Mouse (Mus musculus): ENCODE results near the gene Sec63. TPM values are rescaled to one million over a fixed set of nuclear protein-coding genes. Genes with fewer than 3 reads are reported as not detected.

Sec63 gene
- 10 to 100 TPM; 32.0 to 36.6 TPM for total RNA-seq (2021)

- DNase-seq (ENCODE audit: extremely low spot score in 1 of 2, low spot score in 2 of 2): peak; percentile 96 to 99
- intact Hi-C loops (cut with DNase I): no loop called here
These were observed at the start of gene Sec63 for GRCm38 (mm10) chr10:42760999-42761900. Sec63 (plus strand) TSS chr10:42761496.

GRCm38 (mm10) chr10:42714676-42715075 lies 46.6 kb upstream of the Sec63 start:
- no peak for DNase-seq (ENCODE audit: extremely low spot score in 1 of 2, low spot score in 2 of 2)
- intact Hi-C loops (cut with DNase I): no loop called here

GRCm38 (mm10) chr10:42715366-42716035 lies 45.8 kb upstream of the Sec63 start:
- intact Hi-C loops (cut with DNase I): no loop called here
- no peak for DNase-seq (ENCODE audit: extremely low spot score in 1 of 2, low spot score in 2 of 2)

DNA sequence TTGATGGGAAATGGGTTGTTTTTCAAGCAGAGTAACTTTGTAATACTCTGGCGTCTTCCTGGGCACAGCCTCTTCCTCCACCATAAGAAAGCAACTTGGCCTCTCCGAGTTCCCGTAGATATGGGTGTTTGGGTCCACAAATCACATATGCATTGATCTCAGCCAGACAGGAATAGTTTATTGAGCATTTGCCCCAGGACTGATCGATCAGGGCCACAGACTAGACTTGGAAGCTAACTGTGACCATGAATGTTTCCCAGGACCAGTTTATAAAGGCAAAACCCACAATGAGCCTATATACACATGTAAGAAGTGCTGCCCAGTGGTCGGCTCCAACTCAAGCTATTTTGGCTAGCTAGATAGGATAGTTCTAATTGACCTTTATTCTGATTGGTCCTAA lies 39.2 kb upstream of the Sec63 start:
- no peak for DNase-seq (ENCODE audit: extremely low spot score in 1 of 2, low spot score in 2 of 2)
- intact Hi-C loops (cut with DNase I): no loop called here

DNA sequence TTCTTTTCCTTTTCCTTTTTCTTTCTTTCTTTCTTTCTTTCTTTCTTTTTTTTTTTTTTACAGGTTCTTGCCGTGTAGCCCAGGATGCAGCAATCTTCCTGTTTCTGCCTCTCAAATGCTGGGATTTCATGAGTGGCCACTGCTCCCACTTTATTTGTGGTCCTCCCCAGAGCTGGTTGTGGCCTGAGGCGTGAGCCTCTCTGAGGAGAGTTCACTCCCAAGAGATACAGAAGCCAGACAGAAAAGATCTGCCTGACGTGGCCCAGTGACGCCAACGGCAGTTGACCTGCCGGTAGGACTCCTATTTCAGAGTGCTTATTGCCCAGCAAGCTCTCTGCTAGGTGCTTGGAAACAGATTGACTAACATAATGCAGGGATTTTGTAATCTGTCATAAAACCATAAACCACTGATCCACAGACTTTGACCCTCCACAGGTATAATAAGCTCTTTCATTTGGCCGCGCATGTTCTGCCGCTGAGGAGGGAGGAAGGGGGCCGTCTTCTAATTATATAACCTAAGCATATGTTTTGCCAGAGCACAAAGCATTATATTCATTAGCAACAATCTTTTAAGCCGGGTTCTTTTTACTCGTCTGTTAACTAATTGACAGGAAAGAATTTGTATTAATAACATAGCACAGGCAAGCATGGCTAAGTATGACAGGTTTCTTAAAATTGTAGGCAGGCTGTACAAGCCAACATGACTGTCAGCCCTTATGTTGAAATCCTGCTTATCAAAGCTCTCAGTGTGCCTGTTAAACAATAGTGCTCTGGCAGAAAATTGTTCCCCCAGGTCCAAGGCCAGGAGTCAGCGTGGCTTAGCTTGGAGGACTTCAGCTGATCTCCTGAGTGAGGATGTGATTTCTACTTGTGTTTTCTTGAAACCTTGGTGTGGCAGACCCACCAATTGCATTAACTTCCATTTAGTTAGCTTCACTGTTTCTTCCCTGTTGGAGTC lies 37.7 kb upstream of the Sec63 start:
- no peak for DNase-seq (ENCODE audit: extremely low spot score in 1 of 2, low spot score in 2 of 2)
- intact Hi-C loops (cut with DNase I): no loop called here

- intact Hi-C loops (cut with DNase I): no loop called here
- no peak for DNase-seq (ENCODE audit: extremely low spot score in 1 of 2, low spot score in 2 of 2)
These were observed 31.7 kb upstream of the Sec63 start for GRCm38 (mm10) chr10:42729607-42730006.

DNA sequence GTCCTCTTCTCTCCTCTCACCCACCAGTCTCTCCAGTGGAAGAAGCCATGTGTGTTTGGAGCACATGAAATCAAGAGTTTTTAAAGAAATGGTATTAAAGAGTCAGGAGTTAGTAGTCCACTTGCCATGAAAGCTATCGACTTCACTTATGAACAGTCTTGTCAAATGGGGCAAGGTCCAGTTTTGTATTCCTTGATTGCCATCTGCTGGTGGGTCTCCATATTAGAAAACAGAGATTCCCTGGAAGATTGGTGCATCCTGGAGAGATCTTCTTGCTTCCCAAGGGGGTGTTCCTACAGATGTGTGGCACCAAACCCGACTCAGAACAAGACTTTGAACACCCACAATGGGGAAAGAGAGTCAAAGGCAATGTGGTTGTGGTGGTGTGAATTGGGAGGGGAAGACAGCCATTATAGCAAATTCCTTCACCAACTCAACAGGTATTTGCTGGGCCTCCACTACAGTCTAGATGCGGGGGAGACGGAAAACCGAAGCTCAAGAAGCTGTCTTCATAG lies 26.7 kb upstream of the Sec63 start:
- intact Hi-C loops (cut with DNase I): loop anchor here (2.0 kb wide), 1 partner anchor 426 kb away; no protein-coding TSS in a partner anchor
- DNase-seq (ENCODE audit: extremely low spot score in 1 of 2, low spot score in 2 of 2): peak in 1 of 2 experiments; percentile 31

GRCm38 (mm10) chr10:42751813-42752212 lies 9.5 kb upstream of the Sec63 start:
- DNase-seq (ENCODE audit: extremely low spot score in 1 of 2, low spot score in 2 of 2): no peak
- intact Hi-C loops (cut with DNase I): no loop called here

- DNase-seq (ENCODE audit: extremely low spot score in 1 of 2, low spot score in 2 of 2): no peak
- intact Hi-C loops (cut with DNase I): no loop called here
These were observed 7.0 kb upstream of the Sec63 start for GRCm38 (mm10) chr10:42754341-42754740.

DNA sequence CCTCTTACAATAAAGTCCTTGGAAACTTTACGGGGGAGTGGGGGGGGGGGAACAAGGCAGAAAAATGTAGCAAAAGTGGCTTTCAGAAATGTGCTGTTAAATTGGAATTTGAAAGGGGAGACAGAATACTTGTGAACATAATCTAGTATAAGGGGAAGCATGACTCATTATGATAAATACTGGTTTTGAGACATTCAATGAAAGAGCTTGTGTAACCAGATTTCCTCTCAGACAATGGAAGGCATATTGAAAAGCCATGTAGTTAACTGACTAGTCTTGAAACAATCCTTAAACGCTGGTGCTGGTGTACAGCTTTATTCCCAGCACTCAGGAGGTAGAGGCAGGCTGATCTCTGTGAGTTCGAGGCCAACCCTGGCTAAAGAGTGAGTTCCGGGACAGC lies 1.6 kb upstream of the Sec63 start:
- intact Hi-C loops (cut with DNase I): no loop called here
- DNase-seq (ENCODE audit: extremely low spot score in 1 of 2, low spot score in 2 of 2): no peak

GRCm38 (mm10) chr10:42760329-42760728 lies 967 bp upstream of the Sec63 start:
- intact Hi-C loops (cut with DNase I): no loop called here
- DNase-seq (ENCODE audit: extremely low spot score in 1 of 2, low spot score in 2 of 2): peak in 1 of 2 experiments; percentile 21

- intact Hi-C loops (cut with DNase I): no loop called here
- DNase-seq (ENCODE audit: extremely low spot score in 1 of 2, low spot score in 2 of 2): peak; percentile 21 to 70
These were observed 789 bp downstream of the Sec63 start for GRCm38 (mm10) chr10:42761901-42762669.

- no peak for DNase-seq (ENCODE audit: extremely low spot score in 1 of 2, low spot score in 2 of 2)
- intact Hi-C loops (cut with DNase I): no loop called here
These were observed 1.4 kb downstream of the Sec63 start for GRCm38 (mm10) chr10:42762670-42763058.

- DNase-seq (ENCODE audit: extremely low spot score in 1 of 2, low spot score in 2 of 2): no peak
- intact Hi-C loops (cut with DNase I): no loop called here
These were observed 1.9 kb downstream of the Sec63 start for GRCm38 (mm10) chr10:42763246-42763645.

GRCm38 (mm10) chr10:42765344-42765743 lies 4.0 kb downstream of the Sec63 start:
- no peak for DNase-seq (ENCODE audit: extremely low spot score in 1 of 2, low spot score in 2 of 2)
- intact Hi-C loops (cut with DNase I): no loop called here

- intact Hi-C loops (cut with DNase I): no loop called here
- no peak for DNase-seq (ENCODE audit: extremely low spot score in 1 of 2, low spot score in 2 of 2)
These were observed 14.2 kb downstream of the Sec63 start for GRCm38 (mm10) chr10:42775450-42775849.

GRCm38 (mm10) chr10:42780753-42781152 lies 19.5 kb downstream of the Sec63 start:
- intact Hi-C loops (cut with DNase I): no loop called here
- no peak for DNase-seq (ENCODE audit: extremely low spot score in 1 of 2, low spot score in 2 of 2)

GRCm38 (mm10) chr10:42781672-42782071 lies 20.4 kb downstream of the Sec63 start:
- intact Hi-C loops (cut with DNase I): no loop called here
- DNase-seq (ENCODE audit: extremely low spot score in 1 of 2, low spot score in 2 of 2): no peak
